Mouse (Mus musculus) gastrocnemius, postnatal 4 days (tissue): ENCODE results near the gene Med12l. TPM values are rescaled to one million over a fixed set of nuclear protein-coding genes. Genes with fewer than 3 reads are reported as not detected.
"Not testable (repeated sequence)": the region's sequence is repeated elsewhere in the genome, so short reads cannot be mapped to it uniquely, and the experiment has no call there.

ENCODE experiments used
- DNase-seq, 2 experiments: peaks; one replicate each; pipeline ENCODE4 v3.0.0; 2021 to 2022; ENCODE audit warnings: low spot score in 2 of 2, mixed read lengths in 2 of 2
- total RNA-seq, 2 experiments: library from RNA; stranded (reverse); gene quantifications; 2 replicates each; pipeline ENCODE4 v1.2.3; 2021

Gene Med12l
- total RNA-seq, 2 experiments from 2014 or later: 6.4 to 6.9 TPM

DNA sequence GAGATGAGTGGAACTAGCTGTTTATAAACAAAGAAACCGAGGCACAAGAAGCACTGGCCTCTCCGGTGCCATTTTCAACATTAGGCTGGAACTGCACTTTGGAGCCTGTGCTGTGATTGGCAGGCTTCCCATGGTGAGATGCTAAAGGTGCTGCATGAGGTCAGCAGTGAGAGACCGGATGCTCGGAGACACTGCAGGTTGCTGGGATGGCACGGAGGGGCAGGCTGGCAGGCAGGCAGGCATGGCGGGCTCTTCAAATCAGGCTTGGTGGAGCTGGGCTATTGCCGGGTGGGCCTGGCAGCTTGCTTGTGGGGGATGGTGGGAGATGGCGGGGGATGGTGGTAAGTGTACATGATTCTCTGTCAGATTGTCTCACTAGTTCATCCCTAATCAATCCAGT is 15.6 kb downstream of the Med12l start:
- DNase-seq: no peak

DNA sequence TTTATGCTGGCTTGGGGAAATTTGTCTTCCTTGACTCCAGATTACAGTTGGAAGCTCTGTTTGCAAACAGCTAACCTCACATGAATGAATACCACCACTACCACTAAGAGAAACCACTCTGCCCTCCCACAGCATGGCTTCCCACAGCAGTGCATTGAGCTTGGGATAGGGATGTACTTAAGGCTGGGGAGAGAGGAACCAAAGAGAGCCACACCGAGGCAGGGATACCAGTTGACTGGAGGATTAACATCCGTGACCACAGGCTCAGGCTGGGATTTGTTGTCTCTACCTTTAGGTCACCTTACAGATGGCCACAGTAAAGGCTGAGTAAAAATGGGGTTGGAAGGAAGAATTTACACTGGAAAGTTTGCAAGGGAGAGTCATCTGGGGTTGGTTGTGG is 16.6 kb downstream of the Med12l start:
- DNase-seq: no peak

DNA sequence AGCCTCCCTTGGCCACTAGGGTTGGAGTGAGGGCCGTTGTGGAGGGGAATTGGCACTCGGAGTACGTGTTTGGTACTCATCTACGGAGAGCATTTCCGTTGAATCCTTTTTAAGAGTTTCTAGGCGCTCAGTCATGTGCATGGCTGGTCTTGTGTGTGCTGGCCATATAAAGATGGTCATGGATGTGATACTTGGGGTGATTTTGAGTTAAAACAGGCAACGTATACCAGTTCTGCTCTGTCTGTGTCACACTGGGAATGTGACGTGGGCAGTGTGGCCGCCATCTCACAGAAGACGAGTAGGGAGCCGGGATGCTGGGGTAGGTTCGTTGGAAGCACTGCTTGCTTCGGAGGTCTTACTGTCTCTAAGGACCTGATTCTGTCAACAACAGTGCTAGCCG is 17.3 kb downstream of the Med12l start:
- no peak for DNase-seq

DNA sequence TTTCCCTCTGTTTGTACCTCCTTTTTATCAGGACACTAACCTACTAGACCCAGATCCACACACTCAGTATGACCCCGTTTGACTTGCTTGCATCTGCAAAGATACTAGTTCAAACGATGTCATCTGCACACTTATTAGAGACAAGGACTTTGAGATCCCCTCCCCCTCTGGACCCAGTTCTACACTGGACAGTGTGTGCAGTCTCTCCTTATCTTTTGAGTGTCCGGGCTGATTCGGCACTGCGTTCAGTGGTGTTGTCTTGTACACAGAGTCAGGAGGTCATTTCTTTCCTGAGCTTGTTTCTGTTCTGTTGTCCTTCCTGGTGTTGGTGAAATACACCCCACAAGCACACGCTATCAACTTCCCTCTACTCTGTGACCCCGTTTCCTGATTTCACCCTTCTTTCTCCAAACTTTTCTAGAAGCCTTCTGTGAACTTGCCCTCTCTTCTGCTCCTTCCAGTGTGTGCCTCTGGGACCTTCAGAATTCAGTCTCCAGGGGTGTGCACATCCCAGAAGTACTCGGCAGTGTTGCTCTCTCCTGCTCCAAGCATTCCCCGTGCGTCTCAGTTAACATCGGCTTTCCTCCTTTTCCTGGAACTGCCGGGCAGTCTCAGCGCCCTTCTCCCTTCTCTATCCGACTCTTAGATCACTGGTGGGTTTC is 19.0 kb downstream of the Med12l start:
- DNase-seq: no peak

DNA sequence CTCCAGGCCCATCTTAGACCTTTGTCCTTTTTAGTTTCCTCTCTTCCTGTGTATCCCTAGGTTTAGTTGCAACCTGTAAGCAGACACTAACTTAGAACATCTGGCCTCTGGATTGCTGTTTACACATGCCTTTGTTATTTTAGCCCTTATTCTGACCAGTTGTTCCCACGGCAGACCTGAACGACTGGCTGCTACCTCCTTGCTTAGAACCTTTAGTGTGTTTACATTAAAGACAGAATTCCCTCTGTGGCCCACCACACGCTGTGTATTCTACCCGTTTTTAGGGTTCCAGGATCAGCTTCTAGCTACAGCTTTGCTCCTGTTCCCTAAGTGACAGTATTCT is 19.5 kb downstream of the Med12l start:
- no peak for DNase-seq

DNA sequence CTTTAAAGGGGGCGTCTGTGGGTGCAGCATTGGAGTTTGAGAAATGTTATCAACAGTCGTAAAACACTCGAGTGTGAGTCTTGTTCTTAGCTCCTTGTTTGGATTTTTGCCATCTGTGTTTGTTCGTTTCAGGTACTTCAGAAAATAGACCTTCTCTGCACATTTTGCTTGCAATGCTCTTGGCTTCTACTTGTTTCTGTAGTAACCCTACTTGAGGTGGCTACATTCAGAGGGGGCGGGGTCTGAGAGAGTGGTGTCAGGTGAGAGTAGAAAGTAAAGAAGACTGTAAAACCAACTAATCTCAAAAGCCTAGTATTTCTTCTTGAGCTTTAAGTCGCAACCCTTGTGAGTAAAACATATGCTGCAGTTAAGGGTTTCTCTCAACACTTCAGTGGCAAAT is 23.1 kb downstream of the Med12l start:
- no peak for DNase-seq

DNA sequence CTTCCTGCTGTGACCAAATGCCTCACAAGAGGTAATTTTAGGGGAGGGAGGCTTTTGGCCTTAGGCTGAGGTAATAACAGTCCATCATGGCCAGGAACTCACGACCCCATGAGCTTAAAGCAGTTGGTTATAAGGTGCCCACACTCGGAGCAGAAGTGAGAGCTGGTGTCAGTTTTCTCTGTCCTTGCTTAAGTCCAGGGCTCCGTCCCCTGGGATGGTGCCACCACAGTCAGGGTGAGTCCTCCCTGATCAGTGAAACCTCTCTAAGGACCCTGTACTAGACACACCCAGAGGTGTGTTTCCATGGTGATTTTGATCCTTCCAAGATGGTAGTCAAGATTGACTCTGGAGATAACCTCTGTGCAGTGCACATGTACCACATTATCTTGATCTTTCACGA is 25.4 kb downstream of the Med12l start:
- no peak for DNase-seq

DNA sequence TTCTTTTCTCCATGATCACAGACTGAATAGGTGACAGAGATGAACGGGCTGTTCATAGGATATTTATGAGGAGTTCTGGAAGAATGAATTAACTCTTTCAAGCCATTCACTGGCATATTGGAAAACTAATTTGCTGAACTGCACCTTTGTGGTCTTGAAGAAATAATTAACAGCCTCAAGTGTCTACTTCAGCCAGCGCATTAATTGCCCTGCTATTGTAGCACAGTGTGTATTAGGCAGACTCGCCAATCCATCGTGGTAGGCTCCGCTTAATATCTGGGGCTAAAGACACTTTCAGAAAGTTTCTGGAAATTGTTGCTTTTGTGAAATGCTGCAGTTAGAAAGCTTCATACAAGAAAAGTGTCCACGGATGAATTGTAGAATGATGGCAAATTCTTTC is 35.9 kb downstream of the Med12l start:
- no peak for DNase-seq

DNA sequence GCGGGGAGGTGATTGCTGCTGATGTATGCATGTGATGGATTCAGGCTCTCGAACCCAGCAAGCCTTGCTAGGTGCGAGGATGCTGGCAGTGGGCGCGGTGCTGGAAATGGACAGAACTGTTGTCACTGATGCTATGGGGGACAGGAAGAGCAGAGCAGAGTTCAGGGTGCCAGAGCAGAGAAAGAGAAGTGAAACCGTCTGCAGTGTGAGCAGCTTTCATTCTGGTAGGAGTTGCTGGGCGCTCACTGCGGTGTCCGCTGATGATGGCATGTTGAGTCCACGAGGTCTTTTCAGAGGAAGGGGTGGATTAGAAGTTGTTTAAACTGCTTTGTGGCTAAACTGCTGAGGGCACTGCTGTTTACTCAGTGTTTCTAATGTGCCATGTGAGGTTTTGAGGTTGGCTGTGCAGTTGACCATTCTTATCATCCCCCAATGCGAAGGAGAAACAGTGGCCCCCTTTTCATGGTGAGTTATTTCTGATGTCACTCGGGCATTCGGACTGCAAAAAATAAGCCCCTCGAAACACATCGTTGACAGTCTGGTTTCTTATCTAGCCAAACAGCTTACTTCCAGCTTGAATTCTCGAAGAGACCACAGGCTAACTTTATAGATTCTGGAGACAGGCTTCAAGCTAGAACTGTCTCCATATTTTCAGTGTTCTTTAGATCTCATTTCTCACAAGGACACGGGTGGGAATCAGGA is 49.4 kb downstream of the Med12l start:
- DNase-seq: no peak

DNA sequence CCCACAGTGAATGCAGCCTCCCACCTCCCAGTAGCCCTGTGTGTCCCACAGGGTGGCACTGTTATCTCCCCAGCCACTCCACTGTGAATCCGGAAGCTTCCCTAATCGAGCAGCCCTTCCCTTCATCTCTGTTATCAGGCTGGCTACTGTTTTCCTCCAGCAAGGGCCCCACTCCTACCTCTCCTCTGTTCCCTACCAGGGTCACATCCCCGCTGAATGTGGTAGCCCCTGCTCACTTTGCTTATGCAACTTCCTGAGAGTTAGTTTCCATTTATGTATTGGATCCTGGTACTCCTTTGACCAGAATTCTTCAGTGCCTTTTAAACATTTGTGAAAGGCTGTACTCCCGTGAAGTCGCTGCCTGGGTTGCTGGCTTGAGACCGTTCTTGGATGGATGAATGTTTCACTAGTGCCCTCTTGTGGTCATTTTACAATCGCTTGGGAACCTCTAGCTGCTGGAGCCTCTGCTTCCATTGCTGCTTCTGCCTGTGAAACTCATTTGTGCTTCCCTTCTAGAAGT is 53.5 kb downstream of the Med12l start:
- DNase-seq: peak in 1 of 2 experiments; percentile 43

DNA sequence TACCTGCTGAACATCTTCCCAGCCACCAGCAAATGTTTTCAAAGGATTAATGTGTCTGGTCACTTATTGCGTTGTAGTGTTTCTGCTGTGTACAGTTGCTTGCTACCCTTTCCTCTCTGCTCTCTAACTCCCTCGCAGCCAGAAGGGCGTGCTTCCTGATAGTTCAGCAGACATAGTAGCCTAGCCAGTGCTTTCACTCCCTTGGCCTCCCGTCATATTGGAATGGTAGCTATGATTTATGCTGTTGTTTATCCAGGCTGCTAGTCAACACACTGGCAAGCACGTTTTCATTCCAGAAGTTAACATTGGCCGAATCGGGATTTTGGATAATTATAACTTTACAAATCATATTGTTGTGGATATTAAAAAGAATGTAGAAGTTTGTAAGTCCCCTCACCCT is 54.5 kb downstream of the Med12l start:
- no peak for DNase-seq

DNA sequence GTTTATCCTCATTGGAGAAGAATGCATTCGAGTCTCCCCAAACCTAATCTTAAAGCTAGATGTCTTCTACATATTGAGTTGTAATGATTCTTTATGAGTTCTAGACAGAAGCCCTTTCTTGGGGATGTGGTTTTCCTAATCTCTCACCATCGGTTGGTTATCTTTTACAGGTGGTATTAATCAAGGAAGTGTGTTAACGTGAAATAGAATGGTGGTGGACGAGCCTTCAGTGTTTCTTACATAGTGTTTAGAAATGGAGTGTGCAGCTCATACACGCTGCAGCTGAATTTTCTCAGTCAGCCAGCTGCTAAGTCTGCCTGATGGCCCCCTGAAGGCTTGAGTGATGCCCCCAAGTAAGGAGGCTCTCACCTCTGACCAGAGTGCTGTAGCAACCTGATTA is 56.5 kb downstream of the Med12l start:
- no peak for DNase-seq

DNA sequence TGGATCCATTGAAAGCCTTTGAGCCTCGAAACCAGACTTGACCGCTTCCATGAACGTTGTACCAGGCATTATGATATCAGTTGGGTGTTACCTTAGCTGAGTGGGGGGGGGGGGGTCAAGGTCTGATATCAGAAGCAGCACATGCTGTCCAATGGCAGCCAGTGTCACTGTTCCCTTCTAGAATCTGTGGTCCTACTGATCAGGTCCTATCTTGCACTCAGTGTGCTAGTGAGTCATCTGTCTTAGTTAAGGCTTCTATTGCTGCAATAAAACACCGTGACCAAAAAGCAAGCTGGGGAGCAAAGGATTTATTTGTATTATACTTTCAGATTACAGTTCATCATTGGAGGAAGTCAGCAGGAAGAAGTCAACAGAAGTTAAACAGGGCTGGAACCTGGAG is 57.8 kb downstream of the Med12l start:
- DNase-seq: no peak

DNA sequence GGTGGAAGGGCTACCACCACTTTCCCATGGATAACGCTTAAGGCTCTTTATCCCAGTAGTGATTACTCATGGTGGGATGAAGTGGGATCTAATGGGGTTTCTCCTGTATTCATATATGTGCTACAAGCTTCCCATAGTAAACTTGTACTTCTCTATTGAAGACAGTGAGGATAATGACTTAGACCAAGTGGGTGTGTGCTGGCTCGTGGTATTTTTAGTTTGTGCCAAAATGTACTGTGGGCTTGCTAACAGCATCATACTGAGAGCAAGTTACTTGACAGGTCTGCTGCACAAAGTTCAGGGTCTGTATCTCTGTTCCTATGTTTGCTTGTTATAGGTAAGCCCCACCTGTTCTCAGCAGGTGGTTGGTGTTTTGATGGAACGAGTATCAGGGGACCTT is 60.3 kb downstream of the Med12l start:
- no peak for DNase-seq

DNA sequence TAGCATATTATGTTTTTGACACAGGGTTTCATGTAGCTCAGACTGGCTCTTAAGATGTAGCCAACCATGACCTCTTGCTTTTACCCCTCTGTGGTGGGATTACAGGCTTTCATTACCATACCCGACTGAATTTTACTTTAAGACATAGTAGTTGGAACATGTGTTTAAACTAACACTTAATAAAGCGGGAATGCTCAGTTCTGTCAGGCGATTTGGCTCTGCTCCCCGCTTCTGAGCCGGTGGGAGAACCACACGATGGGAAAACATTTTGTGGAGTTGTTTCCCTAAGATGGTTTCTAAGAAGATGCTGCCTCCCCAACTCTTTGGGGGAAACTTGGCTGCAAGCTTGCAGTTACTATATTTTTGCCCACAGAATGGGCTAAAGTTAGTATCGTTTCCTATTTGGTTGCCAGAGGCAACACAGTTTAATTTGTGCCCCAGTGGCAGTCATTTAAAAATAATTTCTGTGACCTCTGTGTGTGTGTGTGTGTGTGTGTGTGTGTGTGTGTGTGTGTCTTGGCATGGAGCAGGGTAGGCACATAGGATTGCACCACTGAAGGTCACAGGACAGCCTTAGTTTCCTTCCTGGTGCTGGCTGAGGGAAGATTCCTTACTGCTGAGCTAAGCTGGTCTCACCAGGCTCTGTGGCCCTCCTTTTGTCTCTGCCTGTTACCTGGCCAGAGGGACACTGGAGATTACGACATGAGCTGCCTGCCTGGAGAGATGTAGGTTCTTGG is 61.1 kb downstream of the Med12l start:
- no peak for DNase-seq

DNA sequence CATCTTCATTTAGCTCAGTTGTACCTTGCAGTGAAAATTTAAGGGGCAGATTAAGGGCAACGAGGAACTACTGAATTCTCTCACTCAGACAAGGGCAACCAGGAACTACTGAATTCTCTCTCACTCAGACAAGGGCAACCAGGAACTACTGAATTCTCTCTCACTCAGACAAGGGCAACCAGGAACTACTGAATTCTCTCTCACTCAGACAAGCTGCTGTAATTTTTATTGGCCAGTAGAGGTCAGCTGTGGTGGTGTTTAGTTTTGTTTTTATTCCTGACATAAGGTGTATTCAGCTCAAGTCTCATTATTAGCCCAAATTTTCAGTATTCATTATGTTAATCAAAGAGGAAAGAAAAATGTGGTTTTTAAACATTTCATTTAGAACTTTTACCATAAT is 63.4 kb downstream of the Med12l start:
- DNase-seq: not testable (repeated sequence)

DNA sequence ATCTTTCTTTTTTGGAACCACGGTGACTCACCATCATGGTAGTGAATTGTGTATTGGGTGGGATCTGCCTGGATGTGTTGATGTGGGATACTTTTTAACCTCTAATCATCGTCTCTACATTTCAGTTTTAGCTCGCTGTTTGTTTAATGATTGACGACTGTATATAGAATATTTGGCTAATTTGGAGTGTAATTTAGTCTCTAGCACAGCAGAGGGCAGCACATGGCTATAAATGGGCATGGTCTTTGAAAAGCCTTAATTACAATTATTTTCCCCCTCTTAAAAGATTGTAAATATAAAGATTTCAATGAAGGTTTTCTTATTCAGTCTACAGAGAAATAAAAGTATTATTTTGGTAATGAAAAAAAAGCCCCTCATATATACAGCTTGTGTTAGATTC is 71.7 kb downstream of the Med12l start:
- DNase-seq: no peak

DNA sequence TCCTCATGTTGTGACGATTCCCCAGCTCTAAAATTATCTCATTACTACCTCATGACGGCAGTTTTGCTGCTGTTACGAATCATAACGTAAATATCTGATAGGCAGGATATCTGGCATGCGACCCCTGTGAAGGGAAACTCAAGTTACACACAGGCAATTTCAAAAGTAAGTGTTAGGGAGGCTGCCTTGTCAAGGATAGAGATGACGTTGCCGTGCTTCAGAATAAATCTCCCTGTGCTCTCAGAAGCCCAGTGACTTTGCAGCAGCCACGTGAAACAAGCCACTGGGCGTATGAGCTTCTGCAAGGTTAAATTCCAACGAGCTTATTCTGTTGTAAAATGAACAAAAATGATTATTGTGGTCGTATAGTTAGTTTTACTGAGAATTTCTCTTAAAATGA is 73.0 kb downstream of the Med12l start:
- DNase-seq: no peak

DNA sequence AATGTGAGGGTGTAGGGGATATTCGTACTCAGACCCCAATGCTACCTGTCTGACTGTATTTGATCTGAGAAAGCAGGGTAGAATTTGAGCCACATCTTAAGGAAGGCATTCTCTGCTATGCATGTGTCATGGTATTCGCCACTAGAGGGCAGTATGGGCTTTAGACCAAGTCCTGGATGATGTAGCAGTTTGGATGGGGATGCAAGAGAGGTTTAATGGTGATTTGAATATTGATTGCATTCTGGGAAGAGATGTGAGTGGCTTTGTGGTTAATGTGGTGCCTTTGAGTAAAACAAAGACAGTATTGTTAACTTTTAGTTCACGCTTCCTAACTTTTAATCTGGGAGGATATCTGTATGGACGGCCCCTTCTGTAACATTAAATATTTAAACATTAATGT is 73.7 kb downstream of the Med12l start:
- no peak for DNase-seq

DNA sequence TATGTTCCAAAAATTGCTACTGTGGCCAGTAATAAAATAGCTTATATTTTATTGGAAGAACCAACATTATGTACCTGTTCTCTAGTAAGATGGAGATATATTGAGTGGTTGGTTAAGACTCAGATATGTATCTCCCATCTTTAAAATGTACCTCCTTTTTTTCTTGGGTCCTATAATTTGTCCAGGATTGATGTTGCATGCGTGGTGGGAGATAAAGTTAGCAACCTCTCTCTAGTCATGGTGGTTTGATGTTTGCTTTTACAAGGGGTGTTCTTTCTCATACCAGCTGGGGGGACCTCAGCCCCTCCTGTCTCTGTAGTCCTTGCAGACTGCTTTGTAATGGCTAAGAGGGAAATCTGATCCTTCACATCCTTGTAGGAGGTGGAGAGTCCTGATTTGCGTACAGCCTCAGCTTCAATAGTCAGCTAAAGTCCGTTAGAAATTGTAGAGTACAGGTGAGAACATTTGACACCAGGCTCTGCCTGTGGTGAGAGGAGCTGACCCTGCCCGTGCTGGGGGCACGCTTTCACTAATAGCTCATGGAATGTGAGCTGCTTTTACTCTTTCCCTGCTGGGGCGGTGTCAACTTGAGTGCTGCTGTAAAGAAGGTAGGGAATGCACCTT is 74.8 kb downstream of the Med12l start:
- DNase-seq: no peak

DNA sequence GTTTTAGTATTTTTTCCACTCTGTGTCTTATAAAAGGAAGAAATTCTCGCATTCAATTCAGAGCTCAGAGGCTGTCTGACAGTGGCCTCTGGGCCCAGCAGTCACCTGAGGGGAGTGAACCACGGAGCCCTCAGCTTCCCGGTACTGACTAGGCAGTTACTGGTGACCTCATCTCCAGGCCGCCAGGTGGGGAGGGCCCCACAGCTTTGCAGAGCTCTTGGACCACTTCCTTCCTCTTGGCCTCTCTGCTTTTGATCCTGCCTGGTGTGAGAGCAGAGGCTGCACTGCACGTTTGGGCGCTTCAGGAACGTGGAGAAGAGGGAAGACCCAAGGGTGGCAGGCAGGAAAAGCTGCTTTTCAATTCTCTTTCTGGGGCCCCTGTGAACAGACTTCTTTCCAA is 75.3 kb downstream of the Med12l start:
- DNase-seq: no peak

DNA sequence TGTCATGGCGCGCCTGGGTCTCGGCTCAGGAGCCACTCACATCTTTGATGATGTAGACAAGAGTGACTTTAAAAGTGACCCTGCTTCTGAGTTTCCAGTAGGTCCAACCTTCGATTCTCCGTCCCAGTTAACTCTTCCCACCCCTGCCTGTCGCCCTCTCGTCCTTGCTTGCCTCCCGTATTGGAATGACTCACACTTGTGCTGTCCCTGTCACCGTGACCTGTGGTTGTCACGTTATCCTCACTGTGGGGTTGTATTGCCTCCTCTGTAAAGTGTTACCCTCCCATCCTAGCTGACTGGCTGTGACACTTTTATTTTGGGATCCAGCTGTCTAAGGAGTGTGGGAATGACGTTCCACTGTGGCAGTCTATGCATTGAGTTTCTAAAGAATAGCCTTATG is 87.1 kb downstream of the Med12l start:
- DNase-seq: no peak
